Mouse (Mus musculus) CH12.LX (cell line): ENCODE results near the gene Rusc2. TPM values are rescaled to one million over a fixed set of nuclear protein-coding genes. Genes with fewer than 3 reads are reported as not detected.

Experiments
- DNase-seq: peaks from one replicate; pipeline ENCODE4 v3.0.0-alpha.2; 2013; ENCODE audit errors: extremely low read depth
- H3K27ac ChIP-seq: 2 replicates; pipeline ENCODE4 v1.5.1; 2012; ENCODE audit warnings: low read depth, mild to moderate bottlenecking, control low read depth, moderate library complexity; ENCODE audit not compliant: insufficient read depth
- H3K27me3 ChIP-seq: replicated peaks from 2 replicates; pipeline ENCODE3; 2012; ENCODE audit warnings: inconsistent platforms
- H3K36me3 ChIP-seq, 2 experiments: replicated peaks in 1 of 2; 2 replicates each; pipeline versions ENCODE3 to v1.6.1; 2012; ENCODE audit warnings: inconsistent platforms in 1 of 2, low read length in 1 of 2, mild to moderate bottlenecking in 1 of 2, mixed read lengths in 1 of 2, moderate library complexity in 1 of 2; ENCODE audit not compliant: control insufficient read depth in 1 of 2, insufficient read depth in 1 of 2
- H3K4me1 ChIP-seq, 2 experiments: 2 replicates each; pipeline ENCODE4 v1.6.1; 2012; ENCODE audit warnings: inconsistent platforms in 1 of 2, moderate library complexity in 1 of 2; ENCODE audit not compliant: insufficient read depth in 2 of 2, control insufficient read depth in 1 of 2
- H3K4me2 ChIP-seq: 2 replicates; pipeline ENCODE4 v1.6.1; 2012; ENCODE audit warnings: low read depth, mild to moderate bottlenecking, control low read depth; ENCODE audit not compliant: poor library complexity, insufficient read depth, severe bottlenecking
- H3K4me3 ChIP-seq, 3 experiments: fragments of 150-350 bp in 1 of 3; sonication (generic) in 1 of 3; replicated peaks in 1 of 3; 2 replicates each; pipeline versions ENCODE3 to v1.5.1; 2011 to 2012; ENCODE audit warnings: low read depth in 2 of 3, low read length in 2 of 3, mild to moderate bottlenecking in 2 of 3, moderate library complexity in 2 of 3, control low read depth in 1 of 3, improper control_type of control experiment in 1 of 3, inconsistent platforms in 1 of 3, mixed read lengths in 1 of 3; ENCODE audit not compliant: poor library complexity in 1 of 3
- H3K79me2 ChIP-seq: replicated peaks from 2 replicates; pipeline ENCODE4 v1.6.1; 2012; ENCODE audit warnings: mild to moderate bottlenecking, moderate library complexity; ENCODE audit not compliant: control insufficient read depth, poor library complexity, insufficient read depth, severe bottlenecking; ENCODE audit errors: extremely low read depth
- H3K9ac ChIP-seq: 2 replicates; pipeline ENCODE4 v1.6.1; 2012; ENCODE audit warnings: low read depth, mild to moderate bottlenecking, control low read depth, moderate library complexity; ENCODE audit not compliant: insufficient read depth
- H3K9me3 ChIP-seq: replicated peaks from 2 replicates; pipeline ENCODE3; 2012; ENCODE audit warnings: low read length, inconsistent platforms, mixed read lengths
- BHLHE40 ChIP-seq: IDR thresholded peaks from 2 replicates; pipeline ENCODE4 v1.6.1; 2011; ENCODE audit warnings: mild to moderate bottlenecking, low read depth, low read length, improper control_type of control experiment
- CHD1 ChIP-seq: IDR thresholded peaks from 2 replicates; pipeline ENCODE4 v1.6.1; 2012; ENCODE audit warnings: low read depth, low read length, improper control_type of control experiment, inconsistent platforms
- CHD2 ChIP-seq: IDR thresholded peaks from 2 replicates; pipeline ENCODE4 v1.6.1; 2011; ENCODE audit warnings: low read length, improper control_type of control experiment
- CTCF ChIP-seq, 2 experiments: IDR thresholded peaks in 1 of 2; conservative IDR thresholded peaks in 1 of 2; 2 replicates each; pipeline ENCODE4 v1.5.1; 2011 to 2012; ENCODE audit warnings: low read depth in 2 of 2, low read length in 2 of 2, improper control_type of control experiment in 1 of 2, inconsistent platforms in 1 of 2, mild to moderate bottlenecking in 1 of 2, moderate library complexity in 1 of 2
- E2F4 ChIP-seq: IDR thresholded peaks from 2 replicates; pipeline ENCODE4 v1.6.1; 2011; ENCODE audit warnings: low read depth, low read length, improper control_type of control experiment; ENCODE audit not compliant: insufficient replicate concordance
- ELF1 ChIP-seq: IDR thresholded peaks from 2 replicates; pipeline ENCODE4 v1.6.1; 2014; ENCODE audit warnings: low read depth, mild to moderate bottlenecking, inconsistent platforms, low read length, improper control_type of control experiment
- EP300 ChIP-seq: IDR thresholded peaks from 2 replicates; pipeline ENCODE4 v1.6.1; 2011; ENCODE audit warnings: low read length, improper control_type of control experiment
- ETS1 ChIP-seq: conservative IDR thresholded peaks from 2 replicates; pipeline ENCODE4 v1.6.1; 2012; ENCODE audit warnings: low read depth, mild to moderate bottlenecking, inconsistent platforms, low read length, improper control_type of control experiment, moderate library complexity
- GABPA ChIP-seq: IDR thresholded peaks from 2 replicates; pipeline ENCODE4 v1.6.1; 2012; ENCODE audit warnings: low read depth, low read length, improper control_type of control experiment, inconsistent platforms; ENCODE audit not compliant: insufficient replicate concordance
- HCFC1 ChIP-seq: IDR thresholded peaks from 2 replicates; pipeline ENCODE4 v1.6.1; 2012; ENCODE audit warnings: low read depth, mild to moderate bottlenecking, inconsistent platforms, low read length, improper control_type of control experiment
- IRF4 ChIP-seq: IDR thresholded peaks from 2 replicates; pipeline ENCODE4 v1.6.1; 2014; ENCODE audit warnings: low read depth, mild to moderate bottlenecking, inconsistent platforms, low read length, improper control_type of control experiment
- JUN ChIP-seq: IDR thresholded peaks from 2 replicates; pipeline ENCODE4 v1.6.1; 2011; ENCODE audit warnings: low read depth, mild to moderate bottlenecking, low read length, improper control_type of control experiment, moderate library complexity; ENCODE audit not compliant: insufficient read depth
- JUND ChIP-seq: conservative IDR thresholded peaks from 2 replicates; pipeline ENCODE4 v1.6.1; 2011; ENCODE audit warnings: low read depth, low read length, improper control_type of control experiment
- KAT2A ChIP-seq: IDR thresholded peaks from 2 replicates; pipeline ENCODE4 v1.6.1; 2012; ENCODE audit warnings: low read length, improper control_type of control experiment, inconsistent platforms; ENCODE audit not compliant: insufficient replicate concordance
- MAFK ChIP-seq: IDR thresholded peaks from 2 replicates; pipeline ENCODE4 v1.6.1; 2011; ENCODE audit warnings: low read length, improper control_type of control experiment; ENCODE audit not compliant: insufficient replicate concordance
- MAX ChIP-seq: IDR thresholded peaks from 2 replicates; pipeline ENCODE4 v1.6.1; 2011; ENCODE audit warnings: low read length, improper control_type of control experiment
- MAZ ChIP-seq: IDR thresholded peaks from 2 replicates; pipeline ENCODE4 v1.6.1; 2012; ENCODE audit warnings: low read depth, mild to moderate bottlenecking, inconsistent platforms, low read length, improper control_type of control experiment, moderate library complexity
- MEF2A ChIP-seq: IDR thresholded peaks from 2 replicates; pipeline ENCODE4 v1.6.1; 2014; ENCODE audit warnings: low read depth, mild to moderate bottlenecking, inconsistent platforms, low read length, improper control_type of control experiment, borderline replicate concordance
- MXI1 ChIP-seq: IDR thresholded peaks from 2 replicates; pipeline ENCODE4 v1.6.1; 2011; ENCODE audit warnings: mild to moderate bottlenecking, low read depth, low read length, improper control_type of control experiment
- MYC ChIP-seq: IDR thresholded peaks from 2 replicates; pipeline ENCODE4 v1.6.1; 2011; ENCODE audit warnings: low read depth, mild to moderate bottlenecking, improper control_type of control experiment, low read length
- NELFE ChIP-seq: IDR thresholded peaks from 2 replicates; pipeline ENCODE4 v1.6.1; 2011; ENCODE audit warnings: low read depth, low read length, improper control_type of control experiment
- NRF1 ChIP-seq: IDR thresholded peaks from 2 replicates; pipeline ENCODE4 v1.6.1; 2014; ENCODE audit warnings: low read depth, mild to moderate bottlenecking, inconsistent platforms, low read length, improper control_type of control experiment, moderate library complexity
- PAX5 ChIP-seq: IDR thresholded peaks from 2 replicates; pipeline ENCODE4 v1.6.1; 2012; ENCODE audit warnings: low read length, inconsistent platforms, mixed read lengths
- POLR2A ChIP-seq: IDR thresholded peaks from 2 replicates; pipeline ENCODE4 v1.6.1; 2011; ENCODE audit warnings: low read depth, mild to moderate bottlenecking, improper control_type of control experiment, low read length
- POLR2AphosphoS2 ChIP-seq: IDR thresholded peaks from 2 replicates; pipeline ENCODE4 v1.6.1; 2011; ENCODE audit warnings: low read depth, low read length, improper control_type of control experiment
- RAD21 ChIP-seq: IDR thresholded peaks from 2 replicates; pipeline ENCODE4 v1.6.1; 2011; ENCODE audit warnings: low read depth, mild to moderate bottlenecking, low read length, improper control_type of control experiment, moderate library complexity
- RCOR1 ChIP-seq: conservative IDR thresholded peaks from 2 replicates; pipeline ENCODE4 v1.6.1; 2012; ENCODE audit warnings: low read depth, mild to moderate bottlenecking, inconsistent platforms, low read length, improper control_type of control experiment
- SIN3A ChIP-seq: IDR thresholded peaks from 2 replicates; pipeline ENCODE4 v1.6.1; 2012; ENCODE audit warnings: low read length, improper control_type of control experiment, inconsistent platforms
- SMC3 ChIP-seq: IDR thresholded peaks from 2 replicates; pipeline ENCODE4 v1.6.1; 2011; ENCODE audit warnings: low read depth, low read length, improper control_type of control experiment
- TBP ChIP-seq: conservative IDR thresholded peaks from 2 replicates; pipeline ENCODE4 v1.6.1; 2011; ENCODE audit warnings: low read depth, low read length, improper control_type of control experiment
- TCF12 ChIP-seq: IDR thresholded peaks from 2 replicates; pipeline ENCODE4 v1.6.1; 2014; ENCODE audit warnings: low read depth, mild to moderate bottlenecking, inconsistent platforms, low read length, improper control_type of control experiment
- UBTF ChIP-seq: IDR thresholded peaks from 2 replicates; pipeline ENCODE4 v1.6.1; 2012; ENCODE audit warnings: low read depth, mild to moderate bottlenecking, inconsistent platforms, low read length, improper control_type of control experiment, moderate library complexity
- USF1 ChIP-seq: IDR thresholded peaks from 2 replicates; pipeline ENCODE4 v1.6.1; 2014; ENCODE audit warnings: low read depth, mild to moderate bottlenecking, inconsistent platforms, low read length, improper control_type of control experiment
- USF2 ChIP-seq: conservative IDR thresholded peaks from 2 replicates; pipeline ENCODE4 v1.6.1; 2011; ENCODE audit warnings: low read depth, low read length, improper control_type of control experiment
- ZC3H11A ChIP-seq: IDR thresholded peaks from 2 replicates; pipeline ENCODE4 v1.6.1; 2012; ENCODE audit warnings: low read depth, mild to moderate bottlenecking, inconsistent platforms, low read length, improper control_type of control experiment
- ZKSCAN1 ChIP-seq: IDR thresholded peaks from 2 replicates; pipeline ENCODE4 v1.6.1; 2012; ENCODE audit warnings: low read depth, inconsistent platforms, low read length, improper control_type of control experiment, borderline replicate concordance
- ZMIZ1 ChIP-seq: IDR thresholded peaks from 2 replicates; pipeline ENCODE4 v1.6.1; 2012; ENCODE audit warnings: low read depth, mild to moderate bottlenecking, inconsistent platforms, low read length, improper control_type of control experiment
- ZNF384 ChIP-seq: IDR thresholded peaks from 2 replicates; pipeline ENCODE4 v1.6.1; 2012; ENCODE audit warnings: low read depth, low read length, improper control_type of control experiment, inconsistent platforms
- dilution Hi-C: fragments of 300-500 bp; cut with MboI; formaldehyde crosslinking; loops from 2 replicates; pipeline ENCODE4 v1.14.3; 2020; ENCODE audit warnings: low sequenced_read_pairs; ENCODE audit not compliant: extremely low pct_unique_long_range_greater_than_20kb, extremely low pct_ligation_motif_present
- in situ Hi-C: fragments of 300-500 bp; cut with MboI; formaldehyde crosslinking; loops from 3 replicates; pipeline ENCODE4 v1.14.3; 2019; ENCODE audit warnings: low sequenced_read_pairs, low pct_ligation_motif_present, low pct_unique_long_range_greater_than_20kb, mixed read lengths
- polyA plus RNA-seq: library from polyadenylated mRNA; unstranded; fragments of >175 nt; gene quantifications from 2 replicates; pipeline ENCODE4 v1.2.1, GENCODE M21; 2012; ENCODE audit warnings: low read depth; ENCODE audit not compliant: insufficient read length
- total RNA-seq, 2 experiments: library from RNA; depleted of rRNA; stranded (reverse); fragments of 300-350 nt in 1 of 2; fragments of >200 nt in 1 of 2; gene quantifications; 2 replicates each; pipeline ENCODE4 v1.2.3; 2012 to 2014

The Rusc2 gene
- total and polyA plus RNA-seq, 3 experiments = not detected

- H3K27me3 ChIP-seq = peaks cover 3% of the 10 kb centered on the region
- in situ Hi-C loops (no loop called here), dilution Hi-C loops (no loop called here)
- H3K9me3 ChIP-seq = peaks cover 9% of the 10 kb centered on the region
- peaks cover 21 to 63% of the 10 kb centered on the region in 2 experiments for H3K4me1 ChIP-seq
- peak within 1 kb of the TSS; percentile 24 for H3K9ac ChIP-seq
- peak within 1 kb of the TSS; percentile 95 for H3K4me2 ChIP-seq
- H3K27ac ChIP-seq = peak within 1 kb of the TSS; percentile 38
- no peaks in the 10 kb centered on the region for H3K79me2 ChIP-seq
- peak; percentile 88 for DNase-seq
- H3K36me3 ChIP-seq = peaks cover 0 to 33% of the 10 kb centered on the region in 2 experiments
- TF ChIP-seq CHD1 = no peak
- no peak for TF ChIP-seq JUND
- no peak for TF ChIP-seq ZKSCAN1
- 0 out of 2 replicates have a peak, but pooled peaks have one; percentile 31 for TF ChIP-seq UBTF
- TF ChIP-seq RAD21 = no peak
- TF ChIP-seq ZC3H11A = no peak
- 0 out of 2 replicates have a peak, but pooled peaks have one; percentile 37 for TF ChIP-seq HCFC1
- TF ChIP-seq BHLHE40 = 0 out of 2 replicates have a peak, but pooled peaks have one; percentile 9
- TF ChIP-seq ZMIZ1 = 0 out of 2 replicates have a peak, but pooled peaks have one; percentile 25
- TF ChIP-seq MAX = peak; percentile 67
- TF ChIP-seq ETS1 = peak; percentile 57
- peak; percentile 50; the same call in 1 of the 2 replicates for TF ChIP-seq IRF4
- TF ChIP-seq POLR2A = peak; percentile 50; the same call in 1 of the 2 replicates
- 0 out of 2 replicates have a peak, but pooled peaks have one; percentile 15 for TF ChIP-seq NRF1
- TF ChIP-seq EP300 = peak; percentile 87
- TF ChIP-seq TCF12 = peak; percentile 82
- 0 out of 2 replicates have a peak, but pooled peaks have one; percentile 60 for TF ChIP-seq MAZ
- no peak for TF ChIP-seq E2F4
- TF ChIP-seq MXI1 = no peak; the same call in 1 of the 2 replicates
- no peak for TF ChIP-seq PAX5
- TF ChIP-seq GABPA = no peak
- TF ChIP-seq SMC3 = peak; percentile 3; the same call in 1 of the 2 replicates
- no peak for TF ChIP-seq USF2
- peak; percentile 78 for TF ChIP-seq SIN3A
- peak; percentile 68 for TF ChIP-seq TBP
- 0 out of 2 replicates have a peak, but pooled peaks have one; percentile 8 for TF ChIP-seq JUN
- no peak for TF ChIP-seq USF1
- TF ChIP-seq KAT2A = no peak
- TF ChIP-seq ELF1 = peak; percentile 65
- TF ChIP-seq MAFK = no peak
- peak; percentile 12 to 15; a peak in 2 of 4 replicates for TF ChIP-seq CTCF (conservative IDR thresholded peaks at IDR 0.05 in 1 of 2, IDR thresholded peaks at IDR 0.05 in 1 of 2; ENCODE audit: low read depth in 2 of 2, low read length in 2 of 2)
- no peak for TF ChIP-seq RCOR1
- TF ChIP-seq ZNF384 = no peak
- peak; percentile 30; the same call in 1 of the 2 replicates for TF ChIP-seq MEF2A
- no peak for TF ChIP-seq POLR2AphosphoS2
- TF ChIP-seq CHD2 = 0 out of 2 replicates have a peak, but pooled peaks have one; percentile 48
- peak; percentile 54; the same call in 1 of the 2 replicates for TF ChIP-seq NELFE
- TF ChIP-seq MYC = no peak
- H3K4me3 ChIP-seq = peak within 1 kb of the TSS; percentile 55 to 69 (median 60)
These were observed 72.5 kb downstream of the Rusc2 start, which contains the start of gene Cd72 for GRCm38 (mm10) chr4:43454041-43454836. Gene Cd72 (minus strand): TSS chr4:43454628.
